Mouse (Mus musculus): ENCODE results near the gene Gm20388. TPM values are rescaled to one million over a fixed set of nuclear protein-coding genes. Genes with fewer than 3 reads are reported as not detected.
"Not testable (repeated sequence)": the region's sequence is repeated elsewhere in the genome, so short reads cannot be mapped to it uniquely, and the experiment has no call there.

The Gm20388 gene
- total RNA-seq, 1 experiment from 2014 or later, result 10.0 TPM

GRCm38 (mm10) chr8:121293418-121293817 is 1382.8 kb downstream of the Gm20388 start:
- ATAC-seq (replicated peaks; ENCODE audit: insufficient number of reproducible peaks, low FRiP score, low TSS enrichment, poor library complexity, severe bottlenecking), result no peak

DNA sequence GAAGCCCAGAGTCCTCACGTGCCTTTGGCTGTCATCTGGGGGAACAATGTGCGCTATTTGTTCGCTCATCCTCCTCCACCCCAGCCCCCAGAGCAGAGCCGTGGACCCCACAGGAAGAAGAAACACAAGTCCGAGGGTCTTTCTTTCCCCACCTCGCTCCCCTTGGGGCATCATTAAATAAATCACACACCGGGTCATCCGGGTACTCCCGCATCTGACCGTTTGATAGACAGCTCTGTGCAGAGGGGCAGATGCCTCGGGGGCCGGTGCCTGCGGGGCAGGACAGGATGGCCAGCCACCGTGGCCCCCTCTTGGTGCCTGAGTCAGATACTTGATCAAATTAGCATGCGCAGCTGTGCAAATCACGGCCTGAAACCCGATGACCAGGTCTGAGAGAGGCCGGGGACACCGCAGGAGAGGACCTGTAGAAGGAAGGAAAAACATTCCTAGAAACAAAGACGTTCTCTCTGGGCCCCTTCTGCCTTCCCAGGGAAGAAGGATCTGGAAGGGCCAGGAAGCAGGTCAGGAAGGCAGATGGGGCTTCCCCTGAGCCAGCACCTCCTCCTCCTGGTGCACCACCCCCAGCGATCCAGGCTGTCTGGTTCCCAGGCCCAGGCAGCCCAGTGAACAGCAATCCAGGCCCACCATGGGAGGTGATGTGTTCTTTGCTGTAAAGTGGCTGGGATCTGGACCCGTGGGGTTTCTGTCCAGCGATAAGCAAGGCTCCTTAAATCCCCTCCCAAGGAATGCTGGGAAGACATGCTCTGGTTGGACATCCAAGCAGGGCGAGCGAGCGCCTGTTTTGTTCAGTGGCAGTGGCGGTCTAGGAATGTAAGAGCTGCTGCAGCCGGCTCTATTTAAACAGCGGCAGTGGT is 1383.8 kb downstream of the Gm20388 start:
- no peak for ATAC-seq (replicated peaks; ENCODE audit: insufficient number of reproducible peaks, low FRiP score, low TSS enrichment, poor library complexity, severe bottlenecking)

GRCm38 (mm10) chr8:121296082-121296481 is 1385.4 kb downstream of the Gm20388 start:
- ATAC-seq (replicated peaks; ENCODE audit: insufficient number of reproducible peaks, low FRiP score, low TSS enrichment, poor library complexity, severe bottlenecking), result no peak

GRCm38 (mm10) chr8:121296597-121296996 is 1386.0 kb downstream of the Gm20388 start:
- no peak for ATAC-seq (replicated peaks; ENCODE audit: insufficient number of reproducible peaks, low FRiP score, low TSS enrichment, poor library complexity, severe bottlenecking)

DNA sequence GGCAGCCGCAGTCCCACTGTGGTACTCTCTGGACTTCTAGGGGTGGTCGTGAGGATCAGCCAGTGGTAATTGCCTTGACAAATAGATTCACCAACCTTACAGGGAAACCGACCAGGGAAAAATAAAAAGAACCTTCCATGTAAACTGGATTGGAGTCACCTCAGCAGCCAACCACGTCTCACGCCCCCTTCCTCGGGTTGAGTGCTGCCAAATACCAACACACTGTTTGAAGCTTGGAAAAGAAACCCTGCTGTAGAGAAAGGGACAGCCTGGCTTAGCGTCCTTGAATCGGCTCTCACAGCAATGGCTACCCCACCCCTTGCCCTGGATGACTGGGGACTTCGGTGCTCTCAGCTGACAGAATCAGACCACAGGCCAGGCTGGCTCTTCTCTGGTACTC is 1386.7 kb downstream of the Gm20388 start:
- ATAC-seq (replicated peaks; ENCODE audit: insufficient number of reproducible peaks, low FRiP score, low TSS enrichment, poor library complexity, severe bottlenecking), result no peak

GRCm38 (mm10) chr8:121300066-121300465 is 1389.4 kb downstream of the Gm20388 start:
- no peak for ATAC-seq (replicated peaks; ENCODE audit: insufficient number of reproducible peaks, low FRiP score, low TSS enrichment, poor library complexity, severe bottlenecking)

- ATAC-seq (replicated peaks; ENCODE audit: insufficient number of reproducible peaks, low FRiP score, low TSS enrichment, poor library complexity, severe bottlenecking), result no peak
These were observed 1390.1 kb downstream of the Gm20388 start for GRCm38 (mm10) chr8:121300501-121301411.

DNA sequence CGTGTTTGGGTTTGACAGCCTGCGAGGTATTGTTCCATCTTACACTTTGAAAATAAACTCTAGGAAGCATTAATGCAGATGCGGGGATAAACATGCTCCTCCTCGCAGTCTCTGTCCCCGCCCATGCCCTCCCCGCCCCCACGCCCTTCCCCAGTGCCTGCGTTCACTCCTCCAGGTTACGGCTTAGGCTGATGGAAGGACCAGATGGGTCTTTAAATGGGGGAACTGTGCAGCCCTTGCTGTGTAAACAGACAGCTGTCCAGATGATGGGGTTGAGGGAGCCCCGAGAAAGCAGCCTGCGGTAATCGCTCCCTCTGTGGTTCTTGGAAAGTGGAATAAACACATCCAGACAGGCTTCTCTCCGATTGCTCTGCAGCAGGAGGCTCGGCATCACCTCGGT is 1390.8 kb downstream of the Gm20388 start:
- ATAC-seq (replicated peaks; ENCODE audit: insufficient number of reproducible peaks, low FRiP score, low TSS enrichment, poor library complexity, severe bottlenecking), result no peak

DNA sequence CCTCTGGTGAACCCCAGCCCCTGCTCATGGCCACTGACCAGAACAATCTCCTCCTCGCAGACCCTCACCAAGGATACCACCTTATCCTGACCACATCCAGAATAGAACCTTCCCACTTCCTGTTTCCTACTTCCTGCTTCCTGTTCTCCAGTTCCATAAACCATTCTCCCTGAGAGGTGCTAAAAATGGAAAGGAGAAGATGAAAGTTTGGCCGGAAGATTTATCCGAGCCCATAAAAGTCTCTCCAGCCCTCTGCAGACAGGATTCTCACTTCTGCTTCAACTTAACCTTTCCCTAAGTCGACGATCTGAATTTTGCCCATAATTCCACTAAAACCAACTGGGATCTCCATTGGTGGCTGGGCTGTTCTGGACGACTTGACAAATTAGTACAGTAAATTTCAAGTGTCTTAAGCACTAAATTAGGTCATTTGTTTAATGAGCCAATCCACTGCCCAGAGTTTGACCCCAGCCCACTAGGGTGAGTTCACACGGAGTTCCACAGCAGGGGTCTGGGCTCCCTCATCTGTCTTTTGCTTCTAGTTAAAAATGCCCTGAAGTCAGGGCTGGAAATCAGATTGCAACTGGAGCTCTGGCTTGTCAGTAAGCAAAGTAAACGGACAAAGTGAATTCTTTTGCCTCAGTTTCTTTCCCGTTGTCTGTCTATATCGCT is 1391.5 kb downstream of the Gm20388 start:
- ATAC-seq (replicated peaks; ENCODE audit: insufficient number of reproducible peaks, low FRiP score, low TSS enrichment, poor library complexity, severe bottlenecking), result no peak

- no peak for ATAC-seq (replicated peaks; ENCODE audit: insufficient number of reproducible peaks, low FRiP score, low TSS enrichment, poor library complexity, severe bottlenecking)
These were observed 1397.1 kb downstream of the Gm20388 start for GRCm38 (mm10) chr8:121307723-121308122.

DNA sequence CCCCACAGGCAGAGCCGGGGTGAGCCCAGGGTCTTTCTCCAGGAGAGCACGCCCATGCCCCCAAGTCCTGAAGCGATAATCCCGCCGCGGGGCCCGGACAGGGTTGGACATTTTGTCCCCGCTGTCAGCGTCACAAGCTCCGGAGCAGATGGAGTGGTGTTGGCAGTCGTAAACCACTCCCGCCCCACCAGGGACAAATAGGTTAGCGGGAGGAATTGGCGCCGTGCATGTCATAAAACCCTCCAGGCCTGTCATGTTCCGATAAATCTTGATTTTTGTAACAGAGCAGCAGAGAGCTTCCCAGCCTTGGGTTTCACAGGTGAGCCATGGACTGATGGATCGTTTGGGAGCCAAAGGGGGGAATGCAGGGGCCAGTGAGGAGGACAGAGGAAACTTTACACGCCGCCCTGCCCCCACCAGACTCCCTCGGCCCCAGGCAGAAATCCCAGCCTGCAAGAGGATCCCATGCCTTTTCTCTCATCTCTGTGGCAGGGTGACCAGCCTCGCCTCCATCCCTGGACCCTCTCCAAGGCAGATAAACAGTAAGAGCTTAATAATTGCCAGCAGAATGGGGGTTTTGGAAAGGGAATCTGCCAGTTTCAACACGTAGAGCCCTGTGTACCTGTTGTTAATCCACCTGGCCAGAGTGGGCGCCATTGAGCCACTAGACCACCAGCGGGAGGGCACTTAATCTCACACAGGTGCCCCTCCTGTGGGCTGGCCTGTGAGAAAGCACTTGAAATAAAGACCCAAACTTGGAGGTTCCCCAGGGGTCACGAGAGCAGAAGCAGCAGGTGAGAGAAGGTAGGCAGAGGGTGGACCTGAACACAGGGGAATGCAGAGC is 1400.6 kb downstream of the Gm20388 start:
- no peak for ATAC-seq (replicated peaks; ENCODE audit: insufficient number of reproducible peaks, low FRiP score, low TSS enrichment, poor library complexity, severe bottlenecking)

- no peak for ATAC-seq (replicated peaks; ENCODE audit: insufficient number of reproducible peaks, low FRiP score, low TSS enrichment, poor library complexity, severe bottlenecking)
These were observed 1402.8 kb downstream of the Gm20388 start for GRCm38 (mm10) chr8:121313458-121313857.

DNA sequence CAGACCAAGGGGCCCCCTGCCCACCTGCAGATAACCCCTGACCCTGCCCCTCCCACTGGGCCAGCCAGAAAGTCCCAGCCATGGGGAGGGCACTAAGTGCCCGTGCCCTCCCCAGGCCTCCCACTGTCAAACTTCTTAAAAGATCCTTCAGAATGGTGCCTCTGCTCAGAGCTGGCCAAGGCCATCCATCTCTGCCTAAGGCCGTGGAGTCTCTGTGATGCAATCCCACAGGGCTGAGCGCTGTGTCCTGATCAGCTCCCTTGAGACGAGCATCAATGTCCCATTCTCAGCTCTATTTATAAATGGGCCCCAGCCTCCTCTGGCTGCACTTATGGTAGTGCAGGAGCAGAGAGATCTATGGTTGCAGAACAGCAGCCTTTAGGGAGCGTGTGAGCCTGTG is 1403.4 kb downstream of the Gm20388 start:
- no peak for ATAC-seq (replicated peaks; ENCODE audit: insufficient number of reproducible peaks, low FRiP score, low TSS enrichment, poor library complexity, severe bottlenecking)

GRCm38 (mm10) chr8:121315569-121315968 is 1404.9 kb downstream of the Gm20388 start:
- no peak for ATAC-seq (replicated peaks; ENCODE audit: insufficient number of reproducible peaks, low FRiP score, low TSS enrichment, poor library complexity, severe bottlenecking)

DNA sequence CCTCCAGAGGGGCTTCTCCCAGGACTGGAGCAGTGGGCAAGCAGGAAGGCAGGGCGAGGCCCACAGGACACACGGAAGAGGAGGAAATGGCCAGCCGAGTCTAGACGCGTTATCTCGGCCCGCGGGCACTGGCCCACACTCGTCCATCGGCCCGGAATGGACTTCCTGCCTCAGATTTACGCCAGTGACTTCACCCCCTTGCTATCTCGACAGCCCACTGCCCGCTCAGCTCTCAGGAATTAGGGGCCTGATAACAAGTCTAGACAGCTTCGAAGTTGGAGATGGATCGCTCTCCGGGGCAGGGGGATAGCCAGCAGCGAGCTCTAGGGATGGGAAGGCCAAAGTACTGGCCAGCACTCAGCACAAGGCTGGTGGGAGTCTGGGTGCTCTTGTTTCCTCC is 1405.4 kb downstream of the Gm20388 start:
- ATAC-seq (replicated peaks; ENCODE audit: insufficient number of reproducible peaks, low FRiP score, low TSS enrichment, poor library complexity, severe bottlenecking), result no peak

DNA sequence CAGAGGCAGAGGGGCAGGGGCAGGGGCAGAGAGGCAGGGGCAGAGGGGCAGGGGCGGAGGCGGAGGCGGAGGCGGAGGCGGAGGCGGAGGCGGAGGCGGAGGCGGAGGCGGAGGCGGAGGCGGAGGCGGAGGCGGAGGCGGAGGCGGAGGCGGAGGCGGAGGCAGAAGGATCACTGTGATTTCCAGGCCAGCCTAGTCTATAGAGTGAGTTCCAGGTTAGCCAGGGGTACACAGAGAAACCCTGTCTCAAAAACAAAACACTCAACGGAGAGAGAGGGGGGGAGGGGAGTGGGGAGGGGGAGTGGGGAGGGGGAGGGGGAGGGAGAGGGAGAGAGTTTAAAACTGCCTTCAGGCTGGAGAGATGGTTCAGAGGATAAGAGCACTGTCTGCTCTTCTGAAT is 1408.1 kb downstream of the Gm20388 start:
- not testable (repeated sequence) for ATAC-seq (replicated peaks; ENCODE audit: insufficient number of reproducible peaks, low FRiP score, low TSS enrichment, poor library complexity, severe bottlenecking)

GRCm38 (mm10) chr8:121319491-121319890 is 1408.8 kb downstream of the Gm20388 start:
- no peak for ATAC-seq (replicated peaks; ENCODE audit: insufficient number of reproducible peaks, low FRiP score, low TSS enrichment, poor library complexity, severe bottlenecking)

DNA sequence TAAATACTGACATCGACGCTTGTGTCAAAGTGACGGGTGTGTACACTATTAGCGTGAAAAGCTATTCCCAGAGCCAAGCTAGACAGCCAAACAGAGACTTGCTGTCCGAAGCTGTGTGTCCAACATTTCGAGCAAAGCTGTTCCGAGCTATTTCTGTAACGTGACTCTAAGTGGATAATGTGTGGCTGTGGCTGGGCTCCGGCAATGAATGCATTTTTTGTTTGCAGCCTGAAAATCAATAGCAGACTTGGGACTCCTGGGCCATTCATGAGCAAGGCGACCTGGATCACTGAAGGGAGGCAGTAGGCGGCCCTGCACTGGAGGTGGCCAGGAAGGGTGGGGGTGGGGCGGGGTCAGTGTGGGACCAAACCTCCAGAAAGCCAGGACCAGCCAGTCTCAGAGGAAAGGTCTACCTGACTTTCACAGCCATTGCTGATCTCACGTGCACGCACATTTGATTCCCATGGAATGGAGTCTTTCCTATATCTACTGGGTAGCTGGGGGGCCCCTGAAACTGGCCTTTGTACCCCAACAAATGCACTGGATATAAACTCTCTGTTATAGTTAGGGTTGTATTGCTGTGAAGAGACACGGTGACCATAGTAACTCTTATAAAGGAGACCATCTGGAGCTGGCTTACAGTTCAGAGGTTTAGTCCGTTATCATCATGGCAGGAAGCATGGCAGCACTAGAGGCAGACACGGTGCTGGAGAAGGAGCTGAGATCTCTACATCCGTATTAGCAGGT is 1415.7 kb downstream of the Gm20388 start:
- ATAC-seq (replicated peaks; ENCODE audit: insufficient number of reproducible peaks, low FRiP score, low TSS enrichment, poor library complexity, severe bottlenecking), result no peak

Measured in monocyte, adult 5-6 weeks (primary cell).